Mouse (Mus musculus) heart, embryonic 14.5 days (tissue): ENCODE data around the gene Gnptg. TPM values are rescaled to one million over a fixed set of nuclear protein-coding genes. Genes with fewer than 3 reads are reported as not detected.
"Not testable (repeated sequence)": the region's sequence is repeated elsewhere in the genome, so short reads cannot be mapped to it uniquely, and the experiment has no call there.

Experiments used
- ATAC-seq: fragments of 200-750 bp; cut with Nextera tagmentation; 2 replicates; pipeline ENCODE4 v1.8.0; 2017; ENCODE audit warnings: low read depth, moderate TSS enrichment; ENCODE audit not compliant: insufficient number of reproducible peaks, insufficient read depth, low FRiP score
- H3K27ac ChIP-seq, 2 experiments: fragments of 200-500 bp in 1 of 2; fragments of 300-500 bp in 1 of 2; sonication (generic) in 1 of 2; replicated peaks in 1 of 2; 2 replicates each; pipeline ENCODE4 v1.5.1; 2012 to 2014; ENCODE audit warnings: low read depth in 2 of 2, low read length in 2 of 2, control low read depth in 1 of 2, mild to moderate bottlenecking in 1 of 2, mixed read lengths in 1 of 2; ENCODE audit not compliant: control insufficient read depth in 1 of 2, insufficient read depth in 1 of 2
- H3K27me3 ChIP-seq: fragments of 300-500 bp; sonication (generic); 2 replicates; pipeline ENCODE4 v1.6.1; 2014; ENCODE audit warnings: mild to moderate bottlenecking, low read length, control low read depth; ENCODE audit not compliant: control insufficient read depth, insufficient read depth
- H3K36me3 ChIP-seq: fragments of 300-500 bp; sonication (generic); 2 replicates; pipeline ENCODE4 v1.6.1; 2014; ENCODE audit warnings: mild to moderate bottlenecking, control low read depth, low read length, mixed read lengths; ENCODE audit not compliant: control insufficient read depth, insufficient read depth
- H3K4me1 ChIP-seq, 2 experiments: fragments of 200-500 bp in 1 of 2; fragments of 300-500 bp in 1 of 2; sonication (generic) in 1 of 2; 2 replicates each; pipeline ENCODE4 v1.6.1; 2012 to 2014; ENCODE audit warnings: low read length in 2 of 2, control low read depth in 1 of 2, mixed read lengths in 1 of 2; ENCODE audit not compliant: control insufficient read depth in 2 of 2, insufficient read depth in 2 of 2
- H3K4me2 ChIP-seq: fragments of 300-500 bp; sonication (generic); 2 replicates; pipeline ENCODE4 v1.6.1; 2014; ENCODE audit warnings: mild to moderate bottlenecking, low read length
- H3K4me3 ChIP-seq, 2 experiments: fragments of 200-500 bp in 1 of 2; fragments of 300-500 bp in 1 of 2; sonication (generic) in 1 of 2; 2 replicates each; pipeline ENCODE4 v1.5.1; 2012 to 2014; ENCODE audit warnings: low read length in 2 of 2, mild to moderate bottlenecking in 2 of 2, control low read depth in 1 of 2, low read depth in 1 of 2, moderate library complexity in 1 of 2; ENCODE audit not compliant: control insufficient read depth in 1 of 2, insufficient read depth in 1 of 2
- H3K9ac ChIP-seq: fragments of 300-500 bp; sonication (generic); 2 replicates; pipeline ENCODE4 v1.6.1; 2014; ENCODE audit warnings: mild to moderate bottlenecking, low read length
- H3K9me3 ChIP-seq: fragments of 300-500 bp; sonication (generic); 2 replicates; pipeline ENCODE4 v1.6.1; 2016; ENCODE audit warnings: low read length, control low read depth; ENCODE audit not compliant: control insufficient read depth
- WGBS: fragments of 180-500 bp; shearing (Covaris S2); extraction: QIAGEN DNeasy Blood & Tissue Kit; methylation state at CpG from one replicate; pipeline ENCODE4 v1.1.7; 2014; 5-methylcytosine and 5-hydroxymethylcytosine counted together
- polyA plus RNA-seq: library from polyadenylated mRNA; unstranded; fragments of >200 nt; fragmentation: Nextera tagmentation; extraction: Ambion mirVana; gene quantifications from 2 replicates; pipeline ENCODE4 v1.2.1, GENCODE M21; 2014

Gnptg gene
- polyA plus RNA-seq, 1 experiment from 2014 or later = 25.9 TPM

DNA sequence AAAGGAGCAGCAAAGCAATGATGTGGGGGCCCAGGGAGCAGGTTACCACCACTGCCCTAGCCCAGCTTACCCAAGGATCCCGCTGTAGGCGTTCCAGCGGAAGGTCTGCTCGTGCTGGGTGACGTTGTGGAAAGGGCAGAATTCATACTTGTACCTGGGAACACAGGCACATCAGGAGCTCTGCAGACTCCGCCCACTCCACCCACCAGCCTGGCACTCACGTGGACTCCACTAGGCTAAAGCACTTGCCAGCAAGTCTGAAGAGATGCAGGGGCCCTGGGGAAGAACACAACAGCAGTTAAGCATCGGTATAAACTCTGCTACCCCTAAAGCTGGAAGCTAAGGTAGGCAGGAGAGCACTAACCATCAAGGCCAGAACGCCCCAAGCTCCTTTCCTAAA, 4.3 kb downstream of the Gnptg start:
- Histone ChIP-seq H3K4me2 (no peak overlapping the region), H3K36me3 (peaks cover 23% of the 10 kb centered on the region), H3K4me3 (no peak overlapping the region), H3K9ac (no peak overlapping the region), H3K27me3 (no peaks in the 10 kb centered on the region), H3K27ac (no peak overlapping the region), H3K9me3 (no peaks in the 10 kb centered on the region), H3K4me1 (peaks cover 3 to 5% of the 10 kb centered on the region in 2 experiments; a peak in 3 of 4 replicates)
- 77% methylated on average over 9 of the region's 9 CpGs for WGBS
- no peak for ATAC-seq

DNA sequence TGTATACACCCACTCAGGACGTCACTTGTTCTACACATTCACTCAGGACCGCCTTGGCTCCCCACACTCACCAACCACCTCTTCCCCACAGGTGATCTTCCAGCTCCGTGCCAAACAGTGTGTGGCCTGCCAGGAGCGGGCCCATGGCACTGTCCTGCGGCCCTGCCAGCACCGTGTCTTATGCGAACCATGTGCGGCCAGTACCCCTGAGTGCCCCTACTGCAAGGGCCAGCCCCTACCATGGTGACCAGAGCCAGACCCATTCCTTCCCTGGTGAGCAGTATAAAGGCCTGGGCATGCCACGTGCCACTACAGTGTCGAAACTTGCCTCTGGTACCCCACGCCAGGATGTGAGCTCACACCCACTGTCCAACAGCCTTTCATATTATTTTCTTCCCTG, 8.3 kb downstream of the Gnptg start:
- H3K27me3 ChIP-seq, H3K4me1 ChIP-seq, ATAC-seq, H3K9ac ChIP-seq, H3K27ac ChIP-seq, H3K4me3 ChIP-seq, H3K9me3 ChIP-seq, H3K4me2 ChIP-seq: not testable (repeated sequence)
- H3K36me3 ChIP-seq = peaks cover 45% of the 10 kb centered on the region
- 91% methylated on average over 5 of the region's 11 CpGs for WGBS

- no peak for ATAC-seq
These were observed 9.2 kb downstream of the Gnptg start for GRCm38 (mm10) chr17:25230700-25231099.

DNA sequence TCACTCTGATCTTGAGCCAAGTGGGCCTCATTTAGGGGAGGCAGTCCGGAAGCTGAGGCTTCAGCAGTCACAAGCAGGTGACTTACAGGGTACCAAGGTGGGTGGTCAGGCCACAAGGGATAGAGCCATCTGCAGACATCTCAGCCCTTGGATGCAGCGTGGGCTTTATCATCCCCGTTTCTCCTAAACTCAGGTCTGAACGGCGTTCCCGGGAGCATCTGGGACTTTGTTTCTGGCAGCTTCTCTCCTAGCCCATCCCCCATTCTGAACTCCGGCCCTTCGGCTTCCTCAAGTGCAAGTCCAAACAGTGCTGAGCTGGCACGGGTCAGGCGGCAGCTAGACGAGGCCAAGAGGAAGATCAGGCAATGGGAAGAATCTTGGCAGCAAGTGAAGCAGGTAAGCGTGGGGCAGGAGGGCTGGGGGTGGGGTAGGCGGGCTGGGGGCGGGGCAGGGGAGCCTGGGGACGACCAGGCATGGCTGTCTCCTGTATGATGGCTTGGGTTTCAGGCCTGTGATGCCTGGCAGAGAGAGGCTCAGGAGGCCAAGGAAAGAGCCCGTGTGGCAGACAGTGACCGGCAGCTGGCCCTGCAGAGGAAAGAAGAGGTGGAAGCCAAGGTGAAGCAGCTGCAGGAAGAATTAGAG, 9.8 kb downstream of the Gnptg start:
- not testable (repeated sequence) for H3K9me3 ChIP-seq, ATAC-seq, H3K9ac ChIP-seq, H3K27me3 ChIP-seq, H3K4me3 ChIP-seq, H3K27ac ChIP-seq, H3K4me2 ChIP-seq, H3K4me1 ChIP-seq
- 75% methylated on average over 12 of the region's 17 CpGs for WGBS
- H3K36me3 ChIP-seq = peaks cover 47% of the 10 kb centered on the region

More at GRCm38 (mm10) chr17:25230700-25231099, 9.2 kb downstream of the Gnptg start:
- no peaks in the 10 kb centered on the region for H3K27me3 ChIP-seq
- H3K4me2 ChIP-seq = no peak overlapping the region
- peaks cover 48% of the 10 kb centered on the region for H3K36me3 ChIP-seq
- H3K4me1 ChIP-seq = no peaks in the 10 kb centered on the region
- H3K9me3 ChIP-seq = no peaks in the 10 kb centered on the region
- no peak overlapping the region; the same call in 1 of the 2 replicates for H3K9ac ChIP-seq
- H3K27ac ChIP-seq = no peak overlapping the region
- 91% methylated on average over 3 of the region's 3 CpGs for WGBS
- H3K4me3 ChIP-seq = no peak overlapping the region

GRCm38 (mm10) chr17:25227991-25228390, 11.9 kb downstream of the Gnptg start:
- Histone ChIP-seq H3K4me1 (no peaks in the 10 kb centered on the region), H3K27me3 (no peaks in the 10 kb centered on the region), H3K9ac (no peak overlapping the region), H3K4me3 (no peak overlapping the region), H3K9me3 (no peaks in the 10 kb centered on the region), H3K4me2 (no peak overlapping the region), H3K27ac (no peak overlapping the region), H3K36me3 (peaks cover 38% of the 10 kb centered on the region)
- no peak for ATAC-seq
- WGBS = 85% methylated on average over 5 of the region's 5 CpGs

GRCm38 (mm10) chr17:25225659-25226058, 14.3 kb downstream of the Gnptg start:
- Histone ChIP-seq H3K27me3 (no peaks in the 10 kb centered on the region), H3K4me1 (peaks cover 2 to 13% of the 10 kb centered on the region in 2 experiments; a peak in 3 of 4 replicates), H3K36me3 (peaks cover 29% of the 10 kb centered on the region), H3K9ac (no peak overlapping the region), H3K4me3 (no peak overlapping the region), H3K9me3 (no peaks in the 10 kb centered on the region), H3K4me2 (no peak overlapping the region), H3K27ac (no peak overlapping the region)
- 88% methylated on average over 4 of the region's 4 CpGs for WGBS
- ATAC-seq = no peak

DNA sequence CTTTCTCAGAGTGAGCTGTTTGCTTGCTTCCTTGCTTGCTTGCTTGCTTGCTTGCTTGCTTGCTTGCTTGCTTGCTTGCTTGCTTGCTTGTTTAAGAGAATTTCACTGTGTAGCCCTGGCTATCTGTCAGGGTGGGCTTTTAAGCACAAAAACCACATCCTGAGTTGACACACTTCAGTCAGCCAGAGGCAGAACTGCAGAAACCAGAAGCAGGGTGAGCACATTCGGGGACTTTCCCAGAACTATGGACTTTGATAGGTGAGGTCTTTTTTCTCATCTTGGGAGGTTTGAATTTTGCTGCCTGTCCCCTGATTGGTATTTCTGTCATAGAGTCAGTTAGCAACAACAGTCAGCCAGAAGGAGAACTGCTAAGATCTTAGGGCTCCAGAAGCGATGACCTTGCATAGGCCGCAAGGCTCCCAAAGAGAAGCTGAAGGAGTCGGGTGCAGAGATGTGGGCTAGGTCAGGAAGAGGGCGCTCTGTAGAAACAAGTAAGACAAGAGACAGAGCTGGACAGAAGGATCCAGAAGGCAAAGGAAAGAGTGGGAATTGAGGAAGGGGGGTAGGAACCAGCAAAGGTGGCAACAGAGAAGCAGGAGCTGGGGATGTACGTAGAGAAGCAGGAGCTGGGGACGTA, 15.2 kb downstream of the Gnptg start:
- Histone ChIP-seq H3K9me3 (no peaks in the 10 kb centered on the region), H3K27me3 (no peaks in the 10 kb centered on the region), H3K4me3 (no peak overlapping the region), H3K9ac (no peak overlapping the region), H3K27ac (no peak overlapping the region), H3K36me3 (peaks cover 24% of the 10 kb centered on the region), H3K4me1 (peaks cover 2 to 13% of the 10 kb centered on the region in 2 experiments; a peak in 3 of 4 replicates), H3K4me2 (no peak overlapping the region; the same call in 1 of the 2 replicates)
- 90% methylated on average over 7 of the region's 7 CpGs for WGBS
- ATAC-seq = no peak
